Mouse (Mus musculus): Measurements from ENCODE around the gene Wnk1. TPM values are rescaled to one million over a fixed set of nuclear protein-coding genes. Genes with fewer than 3 reads are reported as not detected.

The Wnk1 gene
- polyA plus RNA-seq, 1 experiment from 2014 or later = 251 TPM

GRCm38 (mm10) chr6:119915710-119916109, 122.8 kb downstream of the Wnk1 start:
- H3K27me3 ChIP-seq = no peaks in the 10 kb centered on the region
- ChIA-PET POLR2A (no interaction called here), CTCF (interaction anchor here (1.1 kb wide), 1 partner anchor 9 kb away, joined by 4 read pairs; no protein-coding TSS in a partner anchor)
- no peak for DNase-seq (ENCODE audit: low read depth, low spot score)
- in situ Hi-C loops (cut with MboI; ENCODE audit: low pct_unique_long_range_greater_than_20kb) = loop anchor here (5.0 kb wide), 1 partner anchor 123 kb away; no protein-coding TSS in a partner anchor
- ATAC-seq = no peak
- TF ChIP-seq CTCF (IDR thresholded peaks at IDR 0.05) = no peak

DNA sequence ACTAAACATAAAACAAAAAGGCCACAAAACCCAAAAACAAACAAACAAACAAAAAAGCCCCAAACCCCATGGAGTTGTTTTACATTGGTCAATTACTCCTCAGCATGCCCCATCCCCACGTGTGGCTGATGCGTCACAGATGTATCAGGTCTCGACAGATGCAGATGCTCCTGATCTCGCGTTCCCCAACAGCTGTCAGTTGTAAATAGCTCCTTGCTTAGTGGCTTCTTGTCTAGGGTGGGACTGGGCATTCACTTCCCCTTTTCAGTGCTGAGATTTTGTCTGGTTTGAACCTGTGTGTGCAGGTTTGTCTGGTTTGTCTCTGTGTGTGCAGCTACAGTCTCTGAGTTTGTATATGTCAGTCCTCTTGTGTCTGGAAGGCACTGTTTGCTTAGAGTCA, 126.4 kb downstream of the Wnk1 start:
- TF ChIP-seq CTCF (IDR thresholded peaks at IDR 0.05) = no peak
- DNase-seq (ENCODE audit: low read depth, low spot score) (no peak), ATAC-seq (no peak)
- H3K27me3 ChIP-seq = no peaks in the 10 kb centered on the region
- in situ Hi-C loops (cut with MboI; ENCODE audit: low pct_unique_long_range_greater_than_20kb) = no loop called here
- CTCF ChIA-PET = no interaction called here
- POLR2A ChIA-PET = no interaction called here

GRCm38 (mm10) chr6:119905461-119905860, 133.0 kb downstream of the Wnk1 start:
- in situ Hi-C loops (cut with MboI; ENCODE audit: low pct_unique_long_range_greater_than_20kb) = no loop called here
- DNase-seq (ENCODE audit: low read depth, low spot score) (no peak), ATAC-seq (no peak)
- ChIA-PET CTCF (interaction anchor here (0.6 kb wide), 1 partner anchor 63 kb away, joined by 3 read pairs; no protein-coding TSS in a partner anchor), POLR2A (interaction anchor here (0.7 kb wide), 1 partner anchor 271 kb away, joined by 3 read pairs; no protein-coding TSS in a partner anchor)
- no peak for TF ChIP-seq CTCF (IDR thresholded peaks at IDR 0.05)
- no peaks in the 10 kb centered on the region for H3K27me3 ChIP-seq

DNA sequence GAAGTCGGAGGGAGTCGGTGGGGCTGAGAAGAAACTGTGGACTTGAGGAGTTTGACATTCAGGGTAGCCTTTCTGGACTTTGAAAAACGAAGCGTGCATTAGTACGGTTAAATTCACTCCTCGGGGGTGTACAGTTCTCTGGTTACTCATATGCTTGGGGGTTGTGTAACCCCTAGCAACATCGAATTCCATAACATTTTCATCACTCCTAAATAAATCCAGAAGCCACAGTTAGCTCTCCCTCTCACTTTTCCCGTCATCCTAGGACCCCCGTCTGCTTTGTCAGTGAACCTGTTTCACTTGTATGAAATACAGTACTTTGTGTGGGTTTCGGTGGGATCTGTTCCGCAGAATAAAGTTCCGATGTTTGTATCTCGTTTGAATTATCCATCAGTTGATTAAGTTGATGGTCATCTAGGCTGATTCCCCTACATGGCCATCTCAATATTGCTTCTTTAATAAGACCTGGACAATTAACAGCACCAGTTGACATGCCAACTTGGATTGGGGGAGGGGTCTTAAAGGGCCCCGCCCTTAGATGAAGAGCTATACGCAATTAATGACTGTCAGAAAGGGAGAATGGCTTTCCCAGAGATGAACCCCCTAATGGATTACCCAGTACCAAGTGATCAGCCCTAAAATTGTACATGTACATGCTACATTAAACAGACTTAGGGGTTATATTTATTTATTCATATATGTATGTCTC, 135.2 kb downstream of the Wnk1 start:
- DNase-seq (ENCODE audit: low read depth, low spot score) (no peak), ATAC-seq (peak; percentile 8)
- no peak for TF ChIP-seq CTCF (IDR thresholded peaks at IDR 0.05)
- CTCF ChIA-PET = no interaction called here
- in situ Hi-C loops (cut with MboI; ENCODE audit: low pct_unique_long_range_greater_than_20kb) = no loop called here
- POLR2A ChIA-PET = interaction anchor here (0.9 to 1.6 kb wide), 2 partner anchors 14 to 55 kb away, joined by 3 to 6 read pairs; no protein-coding TSS in a partner anchor
- H3K27me3 ChIP-seq = no peaks in the 10 kb centered on the region

DNA sequence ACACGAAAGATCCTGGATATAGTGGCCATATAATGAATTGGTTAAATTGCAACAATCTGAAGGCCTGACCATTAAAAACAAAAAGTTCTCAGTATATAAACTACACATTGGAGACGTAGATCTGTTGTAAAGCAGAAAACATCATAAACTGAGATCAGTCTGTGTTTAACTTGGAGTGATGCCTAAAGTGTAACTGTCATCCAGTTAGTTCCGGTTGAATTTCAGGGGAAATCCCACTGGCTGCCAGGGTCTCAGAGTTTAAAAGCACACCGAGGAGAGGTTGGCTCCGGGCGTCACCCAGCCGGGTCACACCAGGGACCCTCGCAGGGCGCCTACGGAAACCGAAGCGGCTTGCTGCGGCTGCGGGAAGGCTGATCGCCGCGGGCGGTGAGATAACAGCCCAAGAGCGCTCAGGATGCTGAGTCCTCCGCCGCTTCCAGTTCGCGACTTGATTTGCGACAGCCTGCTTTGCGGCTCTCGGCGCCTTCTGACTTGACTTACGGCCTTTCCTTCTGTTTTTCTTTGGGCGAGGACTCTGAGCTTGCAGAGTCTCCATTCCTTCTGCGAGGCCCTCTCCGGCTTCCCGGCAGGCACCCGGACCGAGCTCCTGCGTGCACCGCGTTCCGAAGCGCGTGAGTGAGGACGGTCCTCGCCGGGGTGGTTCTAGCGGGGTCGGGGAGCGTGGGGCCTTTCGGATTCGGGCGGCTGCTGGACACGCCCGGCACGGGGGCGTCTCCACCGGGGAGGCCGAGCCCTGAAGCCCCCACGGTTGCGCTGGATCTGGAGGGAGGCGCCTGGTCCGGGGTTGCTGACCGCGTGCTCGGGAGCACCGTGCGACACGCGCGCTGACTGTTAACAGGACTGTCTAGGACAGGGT, 136.0 kb downstream of the Wnk1 start, which contains the start of gene Rad52:
Gene Rad52 (plus strand): TSS at position 495 of the 877 bp plus-strand sequence.
- CTCF ChIA-PET = interaction anchor here (1.4 kb wide), 1 partner anchor 39 kb away, joined by 4 read pairs; no protein-coding TSS in a partner anchor
- in situ Hi-C loops (cut with MboI; ENCODE audit: low pct_unique_long_range_greater_than_20kb) = no loop called here

DNA sequence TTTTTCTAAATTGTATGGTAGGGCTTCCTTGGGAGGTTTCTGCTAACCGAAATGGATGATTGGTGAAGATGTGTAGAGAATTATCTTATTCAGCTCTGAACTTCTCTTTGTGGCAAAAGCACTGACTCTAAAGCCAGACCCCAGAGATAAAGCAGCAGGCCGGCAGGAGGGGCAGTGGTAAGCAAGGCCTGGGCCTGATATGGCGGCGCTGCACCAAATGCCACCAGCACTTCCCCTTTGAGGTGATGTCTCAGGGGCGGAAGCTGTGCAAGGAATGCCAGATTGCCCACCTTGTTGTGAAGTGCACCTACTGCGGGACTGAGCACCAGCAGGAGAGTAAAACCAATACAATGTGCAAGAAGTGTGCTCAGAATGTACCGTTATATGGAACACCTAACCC, 145.8 kb downstream of the Wnk1 start:
- in situ Hi-C loops (cut with MboI; ENCODE audit: low pct_unique_long_range_greater_than_20kb) = no loop called here
- H3K27me3 ChIP-seq = no peaks in the 10 kb centered on the region
- DNase-seq (ENCODE audit: low read depth, low spot score) = no peak
- ChIA-PET CTCF (no interaction called here), POLR2A (interaction anchor here (0.6 kb wide), 1 partner anchor 131 kb away, joined by 3 read pairs; no protein-coding TSS in a partner anchor)
- ATAC-seq = no peak
- no peak for TF ChIP-seq CTCF (IDR thresholded peaks at IDR 0.05)

More for the DNA sequence above, 136.0 kb downstream of the Wnk1 start, which contains the start of gene Rad52:
- POLR2A ChIA-PET = interaction anchor here (0.6 to 1.6 kb wide), 3 partner anchors 15 to 181 kb away, joined by 3 to 6 read pairs (median 3); no protein-coding TSS in a partner anchor
- ATAC-seq = peak; percentile 52
- H3K27me3 ChIP-seq = no peaks in the 10 kb centered on the region
- DNase-seq (ENCODE audit: low read depth, low spot score) = peak; percentile 49
- TF ChIP-seq CTCF (IDR thresholded peaks at IDR 0.05) = no peak

DNA sequence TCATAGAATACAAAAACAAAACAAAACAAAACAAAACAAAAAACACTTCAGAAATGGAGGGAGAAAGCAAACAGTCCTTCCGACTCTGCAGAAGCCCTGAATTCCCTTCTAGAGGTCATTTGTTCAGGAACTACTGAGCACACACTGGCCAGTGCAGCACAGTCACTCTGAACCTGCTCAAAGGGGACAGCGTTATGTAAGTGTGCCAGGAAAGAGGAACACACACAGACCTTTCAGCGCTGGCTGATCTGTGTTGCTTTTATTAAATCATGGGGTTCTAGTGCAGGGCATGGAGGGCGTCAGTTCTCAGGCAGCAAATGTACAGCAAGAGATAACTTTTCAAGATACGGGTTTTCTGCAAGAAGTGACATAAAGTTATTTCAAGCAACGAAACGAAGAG, 155.3 kb downstream of the Wnk1 start:
- in situ Hi-C loops (cut with MboI; ENCODE audit: low pct_unique_long_range_greater_than_20kb) = no loop called here
- DNase-seq (ENCODE audit: low read depth, low spot score) = no peak
- no peak for TF ChIP-seq CTCF (IDR thresholded peaks at IDR 0.05)
- CTCF ChIA-PET = interaction anchor here (1.0 to 1.4 kb wide), 2 partner anchors 19 to 90 kb away, joined by 3 read pairs; no protein-coding TSS in a partner anchor
- no peaks in the 10 kb centered on the region for H3K27me3 ChIP-seq
- ATAC-seq = no peak
- POLR2A ChIA-PET = interaction anchor here (0.6 kb wide), 1 partner anchor 72 kb away, joined by 3 read pairs; no protein-coding TSS in a partner anchor

Other genes starting within 250 kb of the Wnk1 start
- 23.3 TPM for gene Erc1, start 190.5 kb downstream of the Wnk1 start, polyA plus RNA-seq (2021)
- gene Rad52, start 136.0 kb downstream of the Wnk1 start, polyA plus RNA-seq (2021) = 23.8 TPM
- 0.31 TPM for gene Ninj2, start 54.7 kb upstream of the Wnk1 start, polyA plus RNA-seq (2021)